Mouse (Mus musculus): Measurements from ENCODE around the gene Olfr1033. TPM values are rescaled to one million over a fixed set of nuclear protein-coding genes. Genes with fewer than 3 reads are reported as not detected.
"Not testable (repeated sequence)": the region's sequence is repeated elsewhere in the genome, so short reads cannot be mapped to it uniquely, and the experiment has no call there.

Olfr1033 gene
- not detected for total RNA-seq (2021)

DNA sequence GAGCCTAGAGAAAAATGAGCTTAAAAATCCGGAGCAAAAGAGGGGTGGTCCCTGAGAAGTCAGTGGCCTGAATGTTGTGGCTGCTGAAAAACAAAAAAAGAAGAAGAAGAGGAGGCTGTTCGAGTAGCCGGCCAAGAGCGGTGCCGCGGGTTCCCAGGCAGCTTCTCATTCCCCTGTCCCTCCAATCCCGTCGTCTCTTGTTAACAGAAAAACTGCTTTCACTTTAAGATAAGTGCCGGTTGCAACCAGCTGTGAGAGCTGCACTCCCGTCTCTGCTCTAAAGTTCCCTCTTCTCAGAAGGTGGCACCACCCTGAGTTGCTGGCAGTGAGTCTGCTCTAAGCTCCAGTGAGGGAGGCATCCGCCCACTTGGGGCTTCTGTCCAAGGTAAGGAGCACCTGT lies at the start of gene Olfr1033:
Gene Olfr1033, plus strand, starts transcription at position 228 of the 400 bp plus-strand sequence.
- DNase-seq (ENCODE audit: extremely low spot score in 1 of 2, low spot score in 2 of 2); intact Hi-C loops (cut with DNase I): not testable (repeated sequence)

DNA sequence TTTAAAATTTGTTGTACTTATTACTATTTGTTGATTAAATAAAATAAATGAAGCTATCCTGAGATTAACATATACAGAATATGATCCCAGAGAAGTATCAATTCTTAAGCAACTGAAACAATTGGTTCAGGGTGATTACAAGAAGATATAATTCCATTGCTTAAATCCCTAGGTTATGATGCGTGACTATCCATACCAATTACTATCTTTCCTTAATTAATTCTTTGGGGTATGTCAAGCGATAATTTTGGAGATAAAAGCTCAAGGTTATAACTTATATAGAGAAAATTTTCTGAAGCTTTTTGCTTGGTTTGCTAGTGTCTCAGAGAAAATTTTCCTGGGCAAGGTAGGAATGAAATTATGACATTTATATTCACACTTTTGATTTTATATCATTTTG lies 46.8 kb upstream of the Olfr1033 start, which contains the start of gene Olfr1029:
Gene Olfr1029, plus strand, starts transcription at position 301 of the 400 bp plus-strand sequence.
- intact Hi-C loops (cut with DNase I) = no loop called here
- no peak for DNase-seq (ENCODE audit: extremely low spot score in 1 of 2, low spot score in 2 of 2)

DNA sequence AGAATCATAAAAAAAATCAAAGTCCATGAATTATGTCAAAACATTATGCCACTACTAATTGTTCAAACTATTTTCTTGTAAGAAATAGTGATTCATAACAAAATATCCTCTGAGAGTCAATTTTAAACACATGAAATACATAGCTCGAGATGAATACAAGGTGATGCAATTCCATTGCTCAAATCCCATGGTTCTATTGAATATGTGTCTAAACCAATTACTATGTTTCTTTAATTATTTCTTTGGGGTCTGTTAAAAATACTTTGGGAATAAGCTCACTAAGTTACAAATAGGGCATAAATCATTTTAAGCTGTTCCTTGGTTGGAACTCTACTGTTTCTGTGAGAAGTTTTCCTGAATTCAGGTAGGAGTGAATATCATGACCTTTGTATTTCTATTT lies 41.5 kb upstream of the Olfr1033 start, which contains the start of gene Olfr1030:
Gene Olfr1030, plus strand, starts transcription at position 301 of the 400 bp plus-strand sequence.
- intact Hi-C loops (cut with DNase I) = no loop called here
- no peak for DNase-seq (ENCODE audit: extremely low spot score in 1 of 2, low spot score in 2 of 2)

DNA sequence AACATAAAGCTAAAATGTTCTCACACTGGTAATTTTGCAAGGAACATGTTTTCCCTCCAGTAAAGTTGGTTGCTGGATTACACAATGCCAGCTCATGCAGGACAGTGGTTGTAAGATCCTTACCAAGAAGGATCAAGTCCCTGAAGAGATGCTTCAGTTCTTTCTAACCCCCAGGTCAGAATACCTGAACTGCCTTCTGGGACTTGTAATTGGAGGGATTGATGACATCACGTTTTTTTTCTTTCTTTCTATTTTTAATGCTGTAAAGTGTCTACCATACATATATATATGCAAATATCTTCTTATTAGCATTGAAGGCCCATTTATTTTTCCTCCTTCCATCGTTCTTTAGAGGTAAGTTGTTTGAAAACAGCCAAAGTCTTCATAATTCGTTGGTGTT lies 30.4 kb upstream of the Olfr1033 start, which contains the start of gene Olfr1031:
Gene Olfr1031, plus strand, starts transcription at position 301 of the 400 bp plus-strand sequence.
- no peak for DNase-seq (ENCODE audit: extremely low spot score in 1 of 2, low spot score in 2 of 2)
- intact Hi-C loops (cut with DNase I) = no loop called here

DNA sequence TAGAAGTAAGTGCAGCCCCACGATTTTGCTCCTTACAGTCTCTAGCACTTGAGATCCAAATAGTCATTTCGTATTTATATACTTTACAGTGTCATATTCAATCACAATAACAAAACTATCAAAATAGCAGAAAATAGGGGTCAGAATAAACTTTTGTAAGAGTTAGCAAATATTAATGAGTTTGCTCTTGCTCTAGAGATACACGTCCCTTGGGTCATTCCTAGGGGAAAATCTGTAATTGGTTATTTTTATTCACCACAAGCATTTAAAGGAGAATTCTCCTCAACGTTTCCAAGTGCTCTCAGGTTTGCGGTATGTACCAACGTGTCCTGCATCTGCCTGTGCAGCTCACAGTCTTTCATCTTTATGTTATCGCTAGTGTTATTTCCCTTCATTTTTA lies 15.2 kb upstream of the Olfr1033 start, which contains the start of gene Olfr1032:
Gene Olfr1032, plus strand, starts transcription at position 301 of the 400 bp plus-strand sequence.
- DNase-seq (ENCODE audit: extremely low spot score in 1 of 2, low spot score in 2 of 2) = no peak
- intact Hi-C loops (cut with DNase I) = no loop called here

DNA sequence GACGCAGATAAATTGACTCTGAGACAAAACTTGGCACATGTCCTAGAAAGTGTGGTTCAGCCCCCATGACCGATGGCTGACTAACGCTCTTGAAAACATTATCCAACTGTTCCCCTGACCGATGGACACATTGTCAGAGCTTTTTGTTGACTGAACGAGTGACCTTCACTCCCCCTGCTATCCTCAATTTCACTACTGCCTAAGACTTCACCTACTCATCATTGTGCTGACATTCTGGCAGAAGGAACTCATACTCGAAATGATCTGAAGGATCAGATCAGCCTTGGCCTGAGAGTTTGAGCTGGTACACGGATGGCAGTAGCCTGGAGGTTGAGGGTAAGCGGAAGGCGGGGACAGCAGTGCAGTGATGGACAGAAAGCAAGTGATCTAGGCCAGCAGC lies 1.1 kb downstream of the Olfr1033 start:
- DNase-seq (ENCODE audit: extremely low spot score in 1 of 2, low spot score in 2 of 2); intact Hi-C loops (cut with DNase I): not testable (repeated sequence)

DNA sequence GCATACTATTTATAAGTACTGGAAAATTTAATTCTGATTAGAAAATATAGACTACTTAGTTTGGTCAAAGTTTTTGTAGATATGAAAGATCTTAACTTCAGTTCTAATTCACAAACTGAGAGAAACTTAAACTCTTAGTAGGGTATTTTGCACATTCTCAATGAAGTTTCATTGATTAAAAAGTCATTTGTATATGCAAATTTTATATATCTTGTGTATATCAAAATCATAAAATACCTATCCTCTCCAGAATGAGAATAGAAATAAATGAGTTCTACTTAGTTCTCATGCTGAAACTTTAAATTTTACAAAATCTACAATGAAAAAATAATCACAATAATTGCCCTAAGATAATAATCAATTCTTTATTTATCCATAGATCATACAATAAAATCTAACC lies 25.1 kb downstream of the Olfr1033 start, which contains the start of gene Olfr1034:
Gene Olfr1034, plus strand, starts transcription at position 301 of the 400 bp plus-strand sequence.
- intact Hi-C loops (cut with DNase I) = no loop called here
- DNase-seq (ENCODE audit: extremely low spot score in 1 of 2, low spot score in 2 of 2) = no peak

DNA sequence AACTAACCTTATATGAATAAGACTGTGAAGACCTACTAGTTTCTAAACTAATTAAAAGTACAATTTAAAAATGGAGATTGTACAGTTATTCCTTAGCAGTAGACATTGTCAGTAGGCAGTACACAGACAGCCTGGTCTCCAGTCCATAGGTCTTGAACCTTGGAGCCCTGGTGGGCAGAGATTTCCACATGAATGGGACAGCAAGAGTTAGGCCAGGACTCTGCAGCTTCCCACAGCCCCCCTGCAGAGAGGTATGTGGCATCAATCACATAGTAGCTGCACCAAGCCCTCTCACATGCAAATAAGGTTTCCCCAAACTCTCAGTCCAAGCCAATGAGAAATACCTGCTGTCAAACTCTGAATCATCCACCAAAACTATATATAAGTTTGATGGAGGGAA lies 30.3 kb downstream of the Olfr1033 start:
- DNase-seq (ENCODE audit: extremely low spot score in 1 of 2, low spot score in 2 of 2); intact Hi-C loops (cut with DNase I): not testable (repeated sequence)

DNA sequence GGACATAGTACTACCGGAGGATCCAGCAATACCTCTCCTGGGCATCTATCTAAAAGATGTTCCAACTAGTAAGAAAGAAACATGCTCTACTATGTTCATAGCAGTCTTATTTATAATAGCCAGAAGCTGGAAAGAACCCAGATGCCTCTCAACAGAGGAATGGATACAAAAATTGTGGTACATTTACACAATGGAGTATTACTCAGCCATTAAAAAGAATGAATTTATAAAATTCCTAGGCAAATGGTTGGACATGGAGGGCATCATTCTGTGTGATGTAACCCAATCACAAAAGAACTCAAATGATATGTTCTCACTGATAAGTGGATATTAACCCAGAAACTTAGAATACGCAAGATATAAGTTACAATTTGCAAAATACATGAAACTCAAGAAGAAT lies 43.3 kb downstream of the Olfr1033 start:
- DNase-seq (ENCODE audit: extremely low spot score in 1 of 2, low spot score in 2 of 2); intact Hi-C loops (cut with DNase I): not testable (repeated sequence)

DNA sequence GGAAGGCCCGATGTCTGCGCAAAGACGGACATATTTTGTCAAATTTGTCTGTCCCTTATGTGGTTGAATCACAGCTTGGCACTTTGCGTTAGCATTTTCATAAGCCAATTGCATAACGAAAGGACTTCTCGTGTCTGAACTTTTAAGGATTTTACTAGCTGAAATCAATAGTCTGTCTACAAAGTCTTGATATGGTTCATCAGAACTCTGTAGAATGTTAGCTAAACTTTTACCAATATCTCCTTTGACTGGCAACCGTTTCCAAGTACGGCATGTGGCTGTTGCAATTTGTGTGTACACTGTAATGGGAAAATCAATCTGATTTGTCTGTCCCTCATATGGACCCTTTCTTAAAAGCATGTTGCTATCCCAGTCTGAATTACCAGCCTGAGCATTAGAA lies 49.8 kb downstream of the Olfr1033 start:
- intact Hi-C loops (cut with DNase I) = no loop called here
- no peak for DNase-seq (ENCODE audit: extremely low spot score in 1 of 2, low spot score in 2 of 2)

DNA sequence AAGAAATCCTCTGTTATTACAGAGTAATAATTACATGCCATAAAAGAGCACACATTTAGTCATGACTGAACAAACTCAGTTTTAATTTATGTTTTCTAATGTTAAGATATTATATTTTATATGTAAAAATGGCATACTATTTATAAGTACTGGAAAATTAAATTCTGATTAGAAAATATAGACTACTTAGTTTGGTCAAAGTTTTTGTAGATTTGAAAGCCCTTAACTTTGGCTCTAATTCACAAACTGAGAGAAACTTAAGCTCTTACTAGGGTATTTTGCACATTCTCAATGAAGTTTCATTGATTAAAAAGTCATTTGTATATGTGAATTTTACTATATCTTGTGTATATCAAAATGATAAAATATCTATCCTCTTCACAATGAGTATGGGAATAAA lies 53.3 kb downstream of the Olfr1033 start, which contains the start of gene Olfr1036:
Gene Olfr1036, plus strand, starts transcription at position 301 of the 400 bp plus-strand sequence.
- not testable (repeated sequence) for DNase-seq (ENCODE audit: extremely low spot score in 1 of 2, low spot score in 2 of 2)

DNA sequence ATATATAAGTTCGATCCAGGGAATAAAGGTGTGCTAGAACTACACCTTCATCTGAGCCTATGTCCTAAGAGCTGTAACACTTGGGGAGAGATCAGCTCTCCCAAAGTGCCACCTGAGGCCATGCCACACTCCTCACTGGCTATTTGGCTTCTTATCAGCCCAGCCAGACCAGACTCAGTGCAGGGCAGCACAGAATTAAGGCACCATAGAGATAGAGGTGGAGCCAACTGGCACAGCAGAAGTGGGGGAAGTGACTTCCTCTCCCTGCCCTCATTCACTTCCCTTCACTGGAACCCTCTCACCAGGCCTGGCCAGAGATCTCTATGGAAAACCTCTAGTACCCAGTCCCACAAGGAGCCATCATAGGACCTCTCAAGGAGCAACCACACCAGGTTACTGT lies 60.0 kb downstream of the Olfr1033 start:
- intact Hi-C loops (cut with DNase I); DNase-seq (ENCODE audit: extremely low spot score in 1 of 2, low spot score in 2 of 2): not testable (repeated sequence)

More for the DNA sequence above, 53.3 kb downstream of the Olfr1033 start, which contains the start of gene Olfr1036:
- intact Hi-C loops (cut with DNase I) = not testable (repeated sequence)

DNA sequence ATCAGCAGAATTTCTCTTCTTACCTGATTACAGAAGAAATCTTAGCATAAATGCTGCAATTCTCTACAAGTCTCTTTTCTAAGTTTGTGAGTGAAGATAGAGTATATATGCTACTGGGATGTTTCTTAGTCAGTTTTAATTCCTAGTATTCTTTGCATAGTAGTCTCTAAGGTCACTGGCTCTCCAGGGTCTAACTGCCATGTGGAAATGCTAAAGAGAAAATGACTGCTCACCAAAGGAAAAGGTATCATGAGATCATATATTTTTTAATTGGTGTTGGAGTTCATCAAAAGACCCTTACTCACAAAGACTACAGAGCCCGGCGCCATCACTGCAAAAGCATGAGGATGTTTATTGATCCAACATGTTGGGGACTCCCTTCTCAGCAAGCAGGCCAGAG lies 66.9 kb downstream of the Olfr1033 start, which contains the start of gene Olfr1037:
Gene Olfr1037, minus strand, starts transcription at position 101 of the 400 bp plus-strand sequence.
- intact Hi-C loops (cut with DNase I) = no loop called here
- no peak for DNase-seq (ENCODE audit: extremely low spot score in 1 of 2, low spot score in 2 of 2)

Other genes starting within 250 kb of the Olfr1033 start
- not detected for gene Olfr1014, start 247.9 kb upstream of the Olfr1033 start, total RNA-seq (2021)
- not detected for gene Olfr1015, start 238.6 kb upstream of the Olfr1033 start, total RNA-seq (2021)
- gene Olfr1016, start 218.1 kb upstream of the Olfr1033 start, total RNA-seq (2021) = not detected
- gene Olfr1018, start 202.2 kb upstream of the Olfr1033 start, total RNA-seq (2021) = not detected
- not detected for gene Olfr1019, start 175.2 kb upstream of the Olfr1033 start, total RNA-seq (2021)
- not detected for gene Olfr1020, start 173.6 kb upstream of the Olfr1033 start, total RNA-seq (2021)
- not detected for gene Olfr1022, start 152.0 kb upstream of the Olfr1033 start, total RNA-seq (2021)
- gene Olfr1023, start 135.0 kb upstream of the Olfr1033 start, total RNA-seq (2021) = not detected
- not detected for gene Olfr1024, start 115.6 kb upstream of the Olfr1033 start, total RNA-seq (2021)
- not detected for gene Olfr1025-ps1, start 105.4 kb upstream of the Olfr1033 start, total RNA-seq (2021)
- not detected for gene Olfr1026, start 99.1 kb upstream of the Olfr1033 start, total RNA-seq (2021)
- not detected for gene Olfr1028, start 70.2 kb upstream of the Olfr1033 start, total RNA-seq (2021)
- gene Olfr1029, start 46.7 kb upstream of the Olfr1033 start, total RNA-seq (2021) = not detected
- not detected for gene Olfr1030, start 41.4 kb upstream of the Olfr1033 start, total RNA-seq (2021)
- gene Olfr1031, start 30.3 kb upstream of the Olfr1033 start, total RNA-seq (2021) = not detected
- gene Olfr1032, start 15.1 kb upstream of the Olfr1033 start, total RNA-seq (2021) = not detected
- not detected for gene Olfr1034, start 25.2 kb downstream of the Olfr1033 start, total RNA-seq (2021)
- not detected for gene Olfr1036, start 53.4 kb downstream of the Olfr1033 start, total RNA-seq (2021)
- gene Olfr1037, start 66.8 kb downstream of the Olfr1033 start, total RNA-seq (2021) = not detected
- not detected for gene Olfr1039, start 115.3 kb downstream of the Olfr1033 start, total RNA-seq (2021)
- gene Olfr1040, start 126.1 kb downstream of the Olfr1033 start, total RNA-seq (2021) = not detected
- not detected for gene Olfr1042, start 141.2 kb downstream of the Olfr1033 start, total RNA-seq (2021)
- gene Olfr1043, start 146.9 kb downstream of the Olfr1033 start, total RNA-seq (2021) = not detected
- gene Olfr1044, start 157.2 kb downstream of the Olfr1033 start, total RNA-seq (2021) = not detected
- gene Olfr52, start 165.1 kb downstream of the Olfr1033 start, total RNA-seq (2021) = not detected
- gene Olfr1045, start 182.4 kb downstream of the Olfr1033 start, total RNA-seq (2021) = not detected
- gene Olfr1046, start 198.7 kb downstream of the Olfr1033 start, total RNA-seq (2021) = not detected
- gene Olfr1047, start 210.8 kb downstream of the Olfr1033 start, total RNA-seq (2021) = not detected
- gene Olfr1048, start 219.7 kb downstream of the Olfr1033 start, total RNA-seq (2021) = not detected
- gene Olfr1049, start 237.7 kb downstream of the Olfr1033 start, total RNA-seq (2021) = not detected